Mouse (Mus musculus): ENCODE data around the gene Pbld2. TPM values are rescaled to one million over a fixed set of nuclear protein-coding genes. Genes with fewer than 3 reads are reported as not detected.

Gene Pbld2
- polyA plus RNA-seq, 1 experiment from 2014 or later = 4.7 TPM

DNA sequence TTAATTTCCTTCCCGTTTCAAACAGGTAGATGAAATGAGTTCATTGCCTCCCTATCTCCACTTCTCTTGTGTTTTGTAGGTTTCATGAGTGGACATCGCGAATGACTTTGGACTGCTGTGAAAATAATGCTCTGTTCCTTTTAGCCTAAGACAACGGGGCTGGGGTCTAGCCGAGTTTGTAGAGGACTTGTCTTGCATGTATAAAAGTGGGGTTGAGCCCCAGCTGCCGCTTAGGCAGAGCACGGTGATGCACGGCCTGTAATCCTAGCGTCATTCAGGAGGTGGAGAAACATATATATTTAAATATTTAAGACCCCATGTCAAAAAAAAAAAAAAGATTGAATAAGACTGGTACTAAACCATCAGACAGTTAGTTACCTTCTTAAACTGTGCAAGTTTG is 76.5 kb downstream of the Pbld2 start:
- Histone ChIP-seq H3K36me3 (no peaks in the 10 kb centered on the region), H3K4me3 (replicated peaks) (peak overlapping the region; percentile 51), H3K9me3 (no peaks in the 10 kb centered on the region), H3K27me3 (replicated peaks) (peaks cover 19% of the 10 kb centered on the region; the same call in 1 of the 2 replicates), H3K4me2 (peak overlapping the region; percentile 92), H3K9ac (no peak overlapping the region), H3K27ac (no peak overlapping the region), H3K4me1 (peaks cover 5% of the 10 kb centered on the region; the same call in 1 of the 2 replicates)
- 18% methylated on average over 9 of the region's 9 CpGs for WGBS
- no peak for ATAC-seq (ENCODE audit: insufficient read depth, low FRiP score, low read depth)

Other genes with a start within 250 kb of the Pbld2 start
- 100 and 115 TPM in 2 replicates for gene Ccar1, start 232.0 kb upstream of the Pbld2 start, polyA plus RNA-seq (2015; fragmentation: Nextera tagmentation; extraction: Ambion mirVana)
- gene Tet1, start 115.3 kb upstream of the Pbld2 start, polyA plus RNA-seq (2015; fragmentation: Nextera tagmentation; extraction: Ambion mirVana) = 17.7 and 23.0 TPM in 2 replicates
- gene Slc25a16, start 103.7 kb upstream of the Pbld2 start, polyA plus RNA-seq (2015; fragmentation: Nextera tagmentation; extraction: Ambion mirVana) = 12.2 and 13.4 TPM in 2 replicates
- gene Dna2, start 77.3 kb upstream of the Pbld2 start, polyA plus RNA-seq (2015; fragmentation: Nextera tagmentation; extraction: Ambion mirVana) = 16.4 TPM in 2 replicates
- gene Rufy2, start 44.1 kb upstream of the Pbld2 start, polyA plus RNA-seq (2015; fragmentation: Nextera tagmentation; extraction: Ambion mirVana) = 26.6 TPM in 2 replicates
- gene Hnrnph3, start 98 bp upstream of the Pbld2 start, polyA plus RNA-seq (2015; fragmentation: Nextera tagmentation; extraction: Ambion mirVana) = 87.7 and 94.5 TPM in 2 replicates
- 6.5 and 8.3 TPM in 2 replicates for gene Pbld1, start 35.8 kb downstream of the Pbld2 start, polyA plus RNA-seq (2015; fragmentation: Nextera tagmentation; extraction: Ambion mirVana)
- gene Atoh7, start 75.3 kb downstream of the Pbld2 start, polyA plus RNA-seq (2015; fragmentation: Nextera tagmentation; extraction: Ambion mirVana) = 0.08 and 0.23 TPM in 2 replicates
- gene Mypn, start 179.6 kb downstream of the Pbld2 start, polyA plus RNA-seq (2015; fragmentation: Nextera tagmentation; extraction: Ambion mirVana) = 0.06 TPM in 2 replicates
- gene Herc4, start 219.5 kb downstream of the Pbld2 start, polyA plus RNA-seq (2015; fragmentation: Nextera tagmentation; extraction: Ambion mirVana) = 38.9 and 39.9 TPM in 2 replicates

Data from stomach, embryonic 15.5 days (tissue).